Mouse (Mus musculus) intestine, embryonic 16.5 days (tissue): ENCODE results near the gene Hectd1. TPM values are rescaled to one million over a fixed set of nuclear protein-coding genes. Genes with fewer than 3 reads are reported as not detected.

Experiments used
- ATAC-seq: fragments of 200-750 bp; cut with Nextera tagmentation; 2 replicates; pipeline ENCODE4 v1.8.0; 2017; ENCODE audit warnings: moderate TSS enrichment, moderate library complexity
- H3K27ac ChIP-seq: fragments of 300-500 bp; sonication (generic); 2 replicates; pipeline ENCODE4 v1.5.1; 2014; ENCODE audit warnings: mild to moderate bottlenecking, low read length
- H3K27me3 ChIP-seq: fragments of 300-500 bp; sonication (generic); replicated peaks from 2 replicates; pipeline ENCODE4 v1.6.1; 2014; ENCODE audit warnings: low read length, control low read depth, mixed read lengths; ENCODE audit not compliant: control insufficient read depth, insufficient read depth
- H3K36me3 ChIP-seq: fragments of 300-500 bp; sonication (generic); 2 replicates; pipeline ENCODE4 v1.6.1; 2014; ENCODE audit warnings: low read length, control low read depth; ENCODE audit not compliant: control insufficient read depth, insufficient read depth
- H3K4me1 ChIP-seq: fragments of 300-500 bp; sonication (generic); 2 replicates; pipeline ENCODE4 v1.6.1; 2014; ENCODE audit warnings: low read length, control low read depth, mixed read lengths; ENCODE audit not compliant: control insufficient read depth, insufficient read depth
- H3K4me2 ChIP-seq: fragments of 300-500 bp; sonication (generic); 2 replicates; pipeline ENCODE4 v1.6.1; 2014; ENCODE audit warnings: low read depth, low read length, control low read depth
- H3K4me3 ChIP-seq: fragments of 300-500 bp; sonication (generic); 2 replicates; pipeline ENCODE4 v1.5.1; 2014; ENCODE audit warnings: mild to moderate bottlenecking, low read length
- H3K9ac ChIP-seq: fragments of 300-500 bp; sonication (generic); 2 replicates; pipeline ENCODE4 v1.6.1; 2014; ENCODE audit warnings: low read depth, low read length
- H3K9me3 ChIP-seq: fragments of 300-500 bp; sonication (generic); 2 replicates; pipeline ENCODE4 v1.6.1; 2016; ENCODE audit warnings: low read length, control low read depth; ENCODE audit not compliant: control insufficient read depth
- WGBS: fragments of 180-500 bp; shearing (Covaris S2); extraction: QIAGEN DNeasy Blood & Tissue Kit; methylation state at CpG from one replicate; pipeline ENCODE4 v1.1.7; 2014; 5-methylcytosine and 5-hydroxymethylcytosine counted together
- polyA plus RNA-seq: library from polyadenylated mRNA; unstranded; fragments of >200 nt; fragmentation: Nextera tagmentation; extraction: Ambion mirVana; gene quantifications from 2 replicates; pipeline ENCODE4 v1.2.1, GENCODE M21; 2015

Hectd1 gene
- polyA plus RNA-seq, 1 experiment from 2014 or later = 25.6 TPM

- WGBS = 90% methylated on average over 6 of the region's 6 CpGs
- Histone ChIP-seq H3K4me1 (no peaks in the 10 kb centered on the region), H3K27me3 (no peaks in the 10 kb centered on the region), H3K9ac (no peak overlapping the region), H3K4me2 (no peak overlapping the region), H3K9me3 (no peaks in the 10 kb centered on the region), H3K36me3 (no peaks in the 10 kb centered on the region), H3K4me3 (no peak overlapping the region), H3K27ac (no peak overlapping the region)
- no peak for ATAC-seq
Measured at GRCm38 (mm10) chr12:51718617-51719016, 110.7 kb downstream of the Hectd1 start.

- Histone ChIP-seq H3K27me3 (no peaks in the 10 kb centered on the region), H3K9me3 (no peaks in the 10 kb centered on the region), H3K4me3 (no peak overlapping the region), H3K4me2 (no peak overlapping the region), H3K36me3 (no peaks in the 10 kb centered on the region), H3K4me1 (no peaks in the 10 kb centered on the region; the same call in 1 of the 2 replicates), H3K9ac (no peak overlapping the region), H3K27ac (no peak overlapping the region)
- no peak for ATAC-seq
- 69% methylated on average over 1 of the region's 1 CpGs for WGBS
Measured at GRCm38 (mm10) chr12:51712685-51713084, 116.7 kb downstream of the Hectd1 start.

- no peak overlapping the region for H3K27ac ChIP-seq
- 52% methylated on average over 5 of the region's 5 CpGs for WGBS
- H3K36me3 ChIP-seq = no peaks in the 10 kb centered on the region
- H3K9me3 ChIP-seq = no peaks in the 10 kb centered on the region
- no peaks in the 10 kb centered on the region; the same call in 1 of the 2 replicates for H3K4me1 ChIP-seq
- ATAC-seq = no peak
- H3K9ac ChIP-seq = no peak overlapping the region
- H3K4me3 ChIP-seq = no peak overlapping the region
- no peaks in the 10 kb centered on the region for H3K27me3 ChIP-seq
- no peak overlapping the region for H3K4me2 ChIP-seq
Measured at GRCm38 (mm10) chr12:51710154-51710553, 119.2 kb downstream of the Hectd1 start.

GRCm38 (mm10) chr12:51709741-51710140 lies 119.6 kb downstream of the Hectd1 start:
- Histone ChIP-seq H3K4me1 (no peaks in the 10 kb centered on the region; the same call in 1 of the 2 replicates), H3K27me3 (no peaks in the 10 kb centered on the region), H3K9me3 (no peaks in the 10 kb centered on the region), H3K9ac (no peak overlapping the region), H3K27ac (no peak overlapping the region), H3K36me3 (no peaks in the 10 kb centered on the region), H3K4me2 (no peak overlapping the region), H3K4me3 (no peak overlapping the region)
- ATAC-seq = no peak
- WGBS = 60% methylated on average over 3 of the region's 3 CpGs

- H3K9ac ChIP-seq = no peak overlapping the region
- H3K27me3 ChIP-seq = no peaks in the 10 kb centered on the region
- H3K27ac ChIP-seq = no peak overlapping the region
- 67% methylated on average over 14 of the region's 14 CpGs for WGBS
- H3K4me1 ChIP-seq = no peaks in the 10 kb centered on the region; the same call in 1 of the 2 replicates
- H3K4me3 ChIP-seq = no peak overlapping the region
- no peaks in the 10 kb centered on the region for H3K9me3 ChIP-seq
- no peak overlapping the region for H3K4me2 ChIP-seq
- ATAC-seq = no peak
- H3K36me3 ChIP-seq = no peaks in the 10 kb centered on the region
Measured at GRCm38 (mm10) chr12:51708941-51709686, 120.2 kb downstream of the Hectd1 start.

- ATAC-seq = peak; percentile 66
- WGBS = 81% methylated on average over 5 of the region's 5 CpGs
Measured at GRCm38 (mm10) chr12:51706673-51707235, 122.6 kb downstream of the Hectd1 start.

GRCm38 (mm10) chr12:51705778-51706177 lies 123.6 kb downstream of the Hectd1 start:
- H3K4me3 ChIP-seq = no peak overlapping the region
- H3K9ac ChIP-seq = no peak overlapping the region
- no peaks in the 10 kb centered on the region for H3K36me3 ChIP-seq
- H3K27me3 ChIP-seq = no peaks in the 10 kb centered on the region
- ATAC-seq = no peak
- peaks cover 4% of the 10 kb centered on the region; the same call in 1 of the 2 replicates for H3K9me3 ChIP-seq
- no peaks in the 10 kb centered on the region; the same call in 1 of the 2 replicates for H3K4me1 ChIP-seq
- no peak overlapping the region for H3K27ac ChIP-seq
- H3K4me2 ChIP-seq = no peak overlapping the region
- WGBS = 69% methylated on average over 12 of the region's 12 CpGs

More at GRCm38 (mm10) chr12:51706673-51707235, 122.6 kb downstream of the Hectd1 start:
- Histone ChIP-seq H3K4me3 (no peak overlapping the region), H3K27ac (no peak overlapping the region), H3K9ac (no peak overlapping the region), H3K4me1 (no peaks in the 10 kb centered on the region; the same call in 1 of the 2 replicates), H3K36me3 (no peaks in the 10 kb centered on the region), H3K4me2 (no peak overlapping the region), H3K9me3 (peaks cover 3% of the 10 kb centered on the region; the same call in 1 of the 2 replicates), H3K27me3 (no peaks in the 10 kb centered on the region)

- Histone ChIP-seq H3K36me3 (no peaks in the 10 kb centered on the region), H3K27ac (no peak overlapping the region), H3K4me3 (no peak overlapping the region), H3K9me3 (peaks cover 4% of the 10 kb centered on the region; the same call in 1 of the 2 replicates), H3K27me3 (no peaks in the 10 kb centered on the region), H3K4me1 (no peaks in the 10 kb centered on the region), H3K9ac (no peak overlapping the region), H3K4me2 (no peak overlapping the region)
- no peak for ATAC-seq
- 78% methylated on average over 7 of the region's 7 CpGs for WGBS
Measured at GRCm38 (mm10) chr12:51704572-51704971, 124.8 kb downstream of the Hectd1 start.

GRCm38 (mm10) chr12:51703859-51704258 lies 125.5 kb downstream of the Hectd1 start:
- H3K36me3 ChIP-seq = no peaks in the 10 kb centered on the region
- no peak overlapping the region for H3K9ac ChIP-seq
- 61% methylated on average over 1 of the region's 1 CpGs for WGBS
- no peak overlapping the region for H3K4me3 ChIP-seq
- no peaks in the 10 kb centered on the region for H3K4me1 ChIP-seq
- H3K27me3 ChIP-seq = no peaks in the 10 kb centered on the region
- H3K9me3 ChIP-seq = peaks cover 4% of the 10 kb centered on the region; the same call in 1 of the 2 replicates
- no peak overlapping the region for H3K27ac ChIP-seq
- no peak overlapping the region for H3K4me2 ChIP-seq
- no peak for ATAC-seq
